Comparison of ENCODE assay signal across 22 mouse cellular contexts in the genomic region with DNA sequence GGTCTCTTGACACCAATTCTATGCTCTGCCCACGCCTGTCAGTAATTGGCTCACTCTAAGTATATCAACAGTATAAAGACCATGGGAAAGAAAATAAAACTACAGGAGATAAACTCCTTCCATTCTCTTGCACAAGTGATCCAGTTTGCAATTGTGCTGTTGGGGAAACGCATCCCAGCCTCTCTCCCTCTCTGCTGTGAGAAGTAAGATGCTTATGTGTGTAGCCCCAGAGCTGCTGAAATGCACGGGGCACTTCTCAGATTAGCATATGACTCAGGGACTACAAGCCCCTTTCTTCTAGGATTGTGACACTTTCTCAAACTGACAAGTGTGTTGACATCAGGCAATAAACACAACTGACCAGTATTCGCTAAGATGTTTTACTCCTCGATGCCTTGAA.
DNase-seq lines count a peak whose midpoint lies in the region; ATAC-seq and TF ChIP-seq lines count a peak whose summit lies in the region.
"Had no signal": no experiment of that assay in that cellular context is flagged by ENCODE, and none has a peak within 500 bp of the region (broad histone marks: within the 10 kb centered on the region; RNA-seq: fewer than 3 reads in every experiment).

No protein-coding gene starts in this region.

- H3K27me3 ChIP-seq in midbrain, embryonic 10.5 days (ENCODE audit: low read depth, poor library complexity, severe bottlenecking), result no peaks in the 10 kb centered on the region
- H3K27me3 ChIP-seq in midbrain, postnatal 0 days (ENCODE audit: insufficient read depth, low read length), result no peaks in the 10 kb centered on the region
- no peaks in the 10 kb centered on the region for H3K27me3 ChIP-seq in neural tube, embryonic 14.5 days (ENCODE audit: control insufficient read depth, insufficient read depth, low read length)
- H3K27me3 ChIP-seq: forebrain, embryonic 13.5 days; hindbrain, embryonic 15.5 days; stomach, embryonic 15.5 days had no signal

- H3K4me2 ChIP-seq in midbrain, postnatal 0 days (ENCODE audit: low read depth, low read length, poor library complexity, severe bottlenecking), result no peak overlapping the region
- no peak overlapping the region for H3K4me2 ChIP-seq in neural tube, embryonic 14.5 days (ENCODE audit: low read depth, low read length)
- H3K4me2 ChIP-seq: forebrain, embryonic 13.5 days; heart, embryonic 11.5 days; hindbrain, embryonic 15.5 days; stomach, embryonic 15.5 days had no signal

- no peaks in the 10 kb centered on the region for H3K36me3 ChIP-seq in midbrain, embryonic 10.5 days
- no peaks in the 10 kb centered on the region for H3K36me3 ChIP-seq in midbrain, postnatal 0 days (ENCODE audit: insufficient read depth, low read length)
- no peaks in the 10 kb centered on the region for H3K36me3 ChIP-seq in neural tube, embryonic 14.5 days (ENCODE audit: control insufficient read depth, insufficient read depth, low read length)
- H3K36me3 ChIP-seq: hindbrain, embryonic 15.5 days; stomach, embryonic 15.5 days had no signal

- no peak for DNase-seq in frontal cortex, postnatal 25 days (ENCODE audit: low spot score in 2 of 2)
- DNase-seq in midbrain, embryonic 10.5 days (ENCODE audit: low spot score), result no peak
- no peak for DNase-seq in midbrain, postnatal 0 days (ENCODE audit: low spot score)
- DNase-seq in adipocyte (ENCODE audit: low spot score), result peak; percentile 11
- no peak for DNase-seq in adrenal gland, postnatal 36 days
- DNase-seq: cerebellum, adult 2 months; cerebellum, postnatal 25 days; gastrocnemius, postnatal 10 days; heart, adult 11 months; kidney, adult 2 months; kidney, postnatal 25 days; right cerebral cortex, adult 18-20 months; right cerebral cortex, postnatal 4 days; thymus, adult 18-20 months; thymus, postnatal 36 days had no signal

- peak; percentile 62 for ATAC-seq in frontal cortex, adult (ENCODE audit: low TSS enrichment)
- ATAC-seq in midbrain, postnatal 0 days (ENCODE audit: low FRiP score), result no peak
- ATAC-seq in neural tube, embryonic 14.5 days (ENCODE audit: low read depth), result peak; percentile 34; the same call in 1 of the 2 replicates
- ATAC-seq: forebrain, embryonic 13.5 days had no signal

- peaks cover 21% of the 10 kb centered on the region for H3K4me1 ChIP-seq in midbrain, embryonic 10.5 days
- no peaks in the 10 kb centered on the region for H3K4me1 ChIP-seq in midbrain, postnatal 0 days (ENCODE audit: insufficient read depth, low read length)
- H3K4me1 ChIP-seq in neural tube, embryonic 14.5 days (ENCODE audit: control insufficient read depth, insufficient read depth, low read length), result no peaks in the 10 kb centered on the region; the same call in 1 of the 2 replicates
- H3K4me1 ChIP-seq: stomach, embryonic 15.5 days had no signal

- TF ChIP-seq CTCF in midbrain, postnatal 0 days (IDR thresholded peaks at IDR 0.05), result no peak

- H3K27ac ChIP-seq in midbrain, embryonic 10.5 days (replicated peaks), result peak overlapping the region; percentile 23; the same call in 1 of the 2 replicates
- no peak overlapping the region for H3K27ac ChIP-seq in midbrain, postnatal 0 days (ENCODE audit: low read depth, low read length)
- H3K27ac ChIP-seq in neural tube, embryonic 14.5 days (ENCODE audit: low read depth, low read length), result no peak overlapping the region
- H3K27ac ChIP-seq: forebrain, embryonic 13.5 days; hindbrain, embryonic 15.5 days; layer of hippocampus, adult 2 months; stomach, embryonic 15.5 days had no signal

- H3K9ac ChIP-seq in midbrain, postnatal 0 days (replicated peaks; ENCODE audit: low read length, poor library complexity, severe bottlenecking), result no peak overlapping the region
- H3K9ac ChIP-seq in neural tube, embryonic 14.5 days (replicated peaks; ENCODE audit: low read depth, low read length), result no peak overlapping the region
- H3K9ac ChIP-seq: forebrain, embryonic 13.5 days; hindbrain, embryonic 15.5 days; stomach, embryonic 15.5 days had no signal

- H3K4me3 ChIP-seq in midbrain, embryonic 10.5 days, result no peak overlapping the region
- H3K4me3 ChIP-seq in midbrain, postnatal 0 days (ENCODE audit: low read depth, low read length), result no peak overlapping the region
- H3K4me3 ChIP-seq in neural tube, embryonic 14.5 days (ENCODE audit: low read depth, low read length), result no peak overlapping the region
- H3K4me3 ChIP-seq: forebrain, embryonic 13.5 days; hindbrain, embryonic 15.5 days; layer of hippocampus, adult 2 months; stomach, embryonic 15.5 days had no signal

- no peaks in the 10 kb centered on the region for H3K9me3 ChIP-seq in midbrain, embryonic 10.5 days (replicated peaks)
- H3K9me3 ChIP-seq in midbrain, postnatal 0 days (ENCODE audit: low read length), result no peaks in the 10 kb centered on the region
- H3K9me3 ChIP-seq in neural tube, embryonic 14.5 days (ENCODE audit: control insufficient read depth, low read length), result no peaks in the 10 kb centered on the region
- H3K9me3 ChIP-seq: forebrain, embryonic 13.5 days; hindbrain, embryonic 15.5 days; stomach, embryonic 15.5 days had no signal

- WGBS in midbrain, embryonic 10.5 days, result 44% methylated on average over 5 of the region's 5 CpGs
- 21% methylated on average over 5 of the region's 5 CpGs for WGBS in midbrain, postnatal 0 days
- 28% methylated on average over 5 of the region's 5 CpGs for WGBS in neural tube, embryonic 14.5 days
